Mouse (Mus musculus) bone marrow, adult 2 months (tissue): ENCODE measurements around the gene Trim32. TPM values are rescaled to one million over a fixed set of nuclear protein-coding genes. Genes with fewer than 3 reads are reported as not detected.
A peak's percentile ranks its signal among the peaks of the same experiment; 100 is the strongest.

ENCODE experiments used
- H3K27ac ChIP-seq: fragments of 200-500 bp; 2 replicates; pipeline ENCODE4 v1.5.1; 2012; ENCODE audit warnings: low read depth, mild to moderate bottlenecking, control low read depth, inconsistent platforms, low read length; ENCODE audit not compliant: control insufficient read depth, poor library complexity, insufficient read depth
- H3K4me1 ChIP-seq: fragments of 200-500 bp; 2 replicates; pipeline ENCODE4 v1.6.1; 2011; ENCODE audit warnings: low read length; ENCODE audit not compliant: control insufficient read depth, insufficient read depth
- H3K4me3 ChIP-seq: fragments of 200-500 bp; replicated peaks from 2 replicates; pipeline ENCODE3; 2011; ENCODE audit warnings: mild to moderate bottlenecking, low read depth, low read length, control low read depth; ENCODE audit not compliant: control insufficient read depth
- CTCF ChIP-seq: fragments of 200-500 bp; IDR thresholded peaks from 2 replicates; pipeline ENCODE4 v1.5.1; 2011; ENCODE audit warnings: low read length, control low read depth; ENCODE audit not compliant: control insufficient read depth, insufficient read depth
- POLR2A ChIP-seq: fragments of 200-500 bp; IDR thresholded peaks from 2 replicates; pipeline ENCODE4 v1.6.1; 2011; ENCODE audit warnings: low read depth, mild to moderate bottlenecking, control low read depth, low read length, borderline replicate concordance; ENCODE audit not compliant: control insufficient read depth
- WGBS: fragments of 180-500 bp; shearing (Covaris S2); methylation state at CpG from one replicate; pipeline ENCODE4 v1.1.7; 2018; 5-methylcytosine and 5-hydroxymethylcytosine counted together
- polyA plus RNA-seq: library from polyadenylated mRNA; stranded (reverse); fragments of >200 nt; gene quantifications from 2 replicates; pipeline ENCODE4 v1.2.4, GENCODE M21; 2011; ENCODE audit warnings: low replicate concordance; ENCODE audit not compliant: missing spikeins, insufficient read depth, insufficient read length

Gene Trim32
- polyA plus RNA-seq, result 0.92 and 1.6 TPM in 2 replicates

DNA sequence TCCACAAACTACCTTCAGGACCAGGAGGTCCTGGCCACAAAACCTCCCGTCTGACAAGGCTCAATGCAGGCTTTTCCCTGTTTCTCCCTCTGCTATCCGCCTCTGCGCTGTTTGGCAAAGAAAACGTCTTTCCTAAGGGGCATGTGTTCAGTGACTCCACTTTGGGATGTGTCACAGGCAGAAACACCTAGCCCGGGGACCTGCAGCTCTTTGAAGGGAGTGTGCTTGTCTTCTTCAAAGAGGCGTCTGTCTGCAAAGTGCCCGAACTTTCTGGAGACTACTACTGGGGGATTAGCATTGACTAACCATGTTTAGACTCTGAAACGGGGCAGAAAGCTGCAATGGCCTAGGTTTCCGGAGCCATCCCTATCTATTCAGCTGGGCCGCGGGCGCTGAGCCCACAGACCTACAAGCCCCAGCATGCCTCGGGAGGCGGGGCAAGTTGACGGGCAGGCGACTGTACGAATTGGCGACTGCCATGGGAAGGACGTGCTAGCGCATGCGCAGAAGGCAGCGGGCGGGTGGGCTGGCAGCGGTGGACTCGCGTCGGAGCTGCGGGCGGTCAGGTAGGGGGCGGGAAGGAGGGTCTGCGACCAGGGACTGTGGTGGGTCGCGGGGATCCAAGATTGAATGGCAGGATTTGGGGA lies at the start of gene Trim32:
TSS of gene Trim32 (plus strand) at position 483 of the 647 bp plus-strand sequence.
- peak within 1 kb of the TSS; percentile 89 for H3K4me3 ChIP-seq
- TF ChIP-seq POLR2A (peak; percentile 45; the same call in 1 of the 2 replicates), CTCF (no peak)
- H3K27ac ChIP-seq, result no peak within 1 kb of the TSS
- 7% methylated on average over 33 of the region's 33 CpGs for WGBS
- H3K4me1 ChIP-seq, result no peaks in the 10 kb centered on the region; the same call in 1 of the 2 replicates

DNA sequence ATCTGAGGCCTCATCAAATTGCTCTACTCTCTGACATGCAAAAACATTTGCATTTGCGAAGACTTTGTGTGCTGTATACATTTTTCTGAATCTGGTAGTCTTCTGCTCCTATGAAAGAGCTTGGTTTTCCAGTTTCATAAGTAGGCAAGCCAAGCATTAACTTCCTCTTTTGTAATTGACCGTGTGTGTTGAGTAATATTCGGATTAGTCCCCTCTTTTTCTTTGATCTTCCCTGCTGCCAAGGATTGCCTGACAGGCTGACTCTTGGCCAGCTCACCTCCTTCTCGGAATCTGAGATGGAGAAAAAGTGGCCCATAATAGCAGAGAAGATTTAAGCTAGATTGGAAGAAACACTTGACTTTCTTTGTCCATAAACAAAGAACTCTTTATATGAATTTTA lies 39.3 kb upstream of the Trim32 start:
- 31% methylated on average over 4 of the region's 4 CpGs for WGBS
- no peak overlapping the region for H3K27ac ChIP-seq
- H3K4me3 ChIP-seq, result no peak overlapping the region
- TF ChIP-seq POLR2A (no peak), CTCF (no peak)
- no peaks in the 10 kb centered on the region for H3K4me1 ChIP-seq

DNA sequence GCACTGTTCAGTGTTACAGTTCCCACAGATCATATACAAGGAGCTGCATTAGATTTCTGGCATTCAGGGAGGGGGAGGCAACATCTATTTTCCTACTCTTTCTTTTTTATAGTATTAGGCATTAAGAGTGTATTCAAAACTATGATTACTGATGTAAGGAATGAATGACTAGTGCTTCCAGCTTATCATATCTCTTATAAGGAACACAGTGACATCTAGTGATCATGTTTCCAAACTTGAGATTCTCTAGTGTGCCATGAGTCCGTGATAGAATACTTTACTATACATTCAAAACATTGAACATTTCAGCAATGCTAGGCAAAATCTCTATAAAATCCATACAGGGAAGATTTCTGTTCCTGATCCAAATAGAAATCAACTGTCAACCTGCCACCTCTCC lies 24.5 kb upstream of the Trim32 start:
- 50% methylated on average over 1 of the region's 1 CpGs for WGBS
- H3K4me1 ChIP-seq, result no peaks in the 10 kb centered on the region
- TF ChIP-seq POLR2A, result no peak
- no peak for TF ChIP-seq CTCF
- H3K27ac ChIP-seq, result no peak overlapping the region
- H3K4me3 ChIP-seq, result no peak overlapping the region

DNA sequence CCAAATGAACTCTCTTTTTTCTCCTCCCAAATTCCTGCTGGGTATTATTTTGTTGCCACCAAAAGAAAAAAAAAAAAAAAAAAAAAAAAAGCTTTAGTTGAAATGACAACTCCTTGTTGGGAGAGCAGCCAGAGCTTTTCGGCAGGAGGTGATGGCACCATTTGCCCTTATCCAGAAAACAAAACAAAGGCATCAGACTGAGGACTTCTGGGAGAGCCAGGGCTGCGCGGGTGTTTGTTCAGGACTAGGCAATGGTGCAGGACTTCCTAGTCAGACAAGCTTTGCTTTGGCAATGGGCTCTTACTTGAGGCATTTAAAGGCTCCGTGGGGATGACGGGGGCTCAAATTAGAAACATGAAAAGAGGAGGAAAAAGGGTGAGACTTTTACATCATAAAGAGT lies 17.8 kb upstream of the Trim32 start:
- TF ChIP-seq POLR2A (no peak), CTCF (no peak)
- no peaks in the 10 kb centered on the region for H3K4me1 ChIP-seq
- no peak overlapping the region for H3K4me3 ChIP-seq
- no peak overlapping the region for H3K27ac ChIP-seq
- WGBS, result 70% methylated on average over 5 of the region's 5 CpGs

DNA sequence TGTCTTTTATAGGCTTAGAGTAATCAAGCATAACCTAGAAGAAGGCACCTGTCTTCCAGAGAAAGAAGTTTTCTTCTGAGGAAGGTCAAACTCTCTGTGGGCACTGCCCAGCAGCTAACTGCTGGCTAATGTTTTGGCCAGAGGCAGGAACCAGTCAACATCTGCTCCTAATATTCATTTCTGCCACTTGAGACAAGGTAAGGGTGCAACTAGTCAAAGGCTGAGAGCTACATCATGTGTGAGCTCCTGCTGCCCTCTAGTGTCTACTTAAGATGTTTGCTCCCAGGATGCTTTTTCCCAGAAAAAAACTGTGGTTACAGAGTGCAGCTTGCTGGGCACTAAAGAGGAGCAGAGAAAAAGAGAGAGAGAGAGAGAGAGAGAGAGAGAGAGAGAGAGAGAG lies 15.0 kb upstream of the Trim32 start:
- Histone ChIP-seq H3K27ac (no peak overlapping the region), H3K4me1 (no peaks in the 10 kb centered on the region), H3K4me3 (no peak overlapping the region)
- TF ChIP-seq POLR2A, result no peak
- TF ChIP-seq CTCF, result no peak

DNA sequence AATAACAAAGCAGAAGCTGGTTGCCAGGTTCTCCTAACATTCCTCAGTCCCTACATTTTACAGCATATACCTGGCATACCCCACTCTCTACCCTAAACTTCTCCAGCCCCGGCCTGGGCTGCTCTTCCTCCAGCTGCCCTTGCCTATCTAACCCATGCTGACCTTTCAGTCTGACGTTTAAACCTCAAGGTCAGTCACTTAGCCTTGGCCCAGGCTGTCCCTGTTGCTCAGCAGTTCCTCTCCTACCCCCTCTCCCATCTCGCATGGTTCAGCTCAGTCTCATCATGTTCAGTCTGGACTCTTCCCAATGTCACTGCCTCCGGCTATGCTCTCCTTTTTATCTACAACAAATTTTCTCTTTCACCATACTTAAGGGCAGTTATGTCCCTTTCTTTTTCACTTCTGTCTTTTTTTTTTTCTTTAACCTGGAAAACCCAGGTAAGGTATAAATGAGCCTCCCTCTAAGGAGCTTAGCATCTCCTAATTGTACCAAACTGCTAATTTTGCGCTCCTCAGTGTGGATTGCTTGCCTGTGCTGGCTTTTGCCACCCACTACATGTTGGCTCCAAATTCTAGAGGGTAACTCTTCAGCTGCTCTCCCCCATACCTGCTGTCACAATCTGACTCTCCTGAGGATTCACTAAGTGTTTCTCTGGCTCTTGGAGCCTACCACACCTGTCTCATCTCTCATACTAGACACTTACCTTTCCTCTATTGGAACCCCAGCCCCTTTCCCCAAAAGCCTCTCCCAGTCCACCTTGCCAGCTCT lies 10.0 kb upstream of the Trim32 start:
- TF ChIP-seq CTCF (no peak), POLR2A (no peak)
- Histone ChIP-seq H3K4me1 (no peaks in the 10 kb centered on the region), H3K27ac (no peak overlapping the region), H3K4me3 (no peak overlapping the region)
- 65% methylated on average over 5 of the region's 5 CpGs for WGBS

DNA sequence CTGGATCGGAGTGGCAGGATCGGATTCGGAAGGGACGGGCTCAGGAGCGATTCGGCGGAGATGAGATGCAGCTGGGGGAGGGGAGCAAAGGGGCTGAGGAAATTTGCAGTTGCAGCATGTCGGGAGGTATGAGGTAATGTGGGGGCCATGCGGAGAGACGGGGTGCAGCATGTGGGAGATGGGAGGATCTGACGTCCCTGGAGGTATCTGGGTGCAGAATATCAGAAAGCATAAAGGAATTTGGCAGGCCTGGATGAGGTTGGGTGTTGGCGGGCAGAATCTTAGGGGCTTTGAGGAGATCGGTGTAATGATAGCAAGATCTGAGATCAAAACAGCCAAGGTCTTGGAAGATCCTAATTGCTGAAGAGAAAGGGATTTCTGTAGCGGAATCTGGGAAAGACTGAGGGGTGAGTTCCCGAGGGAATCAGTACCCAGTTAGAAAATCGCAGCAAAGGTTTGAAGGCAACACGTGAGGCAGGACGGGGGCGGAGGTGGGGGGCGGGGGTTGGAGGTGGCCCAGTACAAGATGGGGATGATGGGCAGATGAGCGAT lies 441 bp downstream of the Trim32 start:
- Histone ChIP-seq H3K27ac (no peak overlapping the region), H3K4me1 (no peaks in the 10 kb centered on the region; the same call in 1 of the 2 replicates), H3K4me3 (peak overlapping the region; percentile 89)
- no peak for TF ChIP-seq POLR2A
- no peak for TF ChIP-seq CTCF
- under 1% methylated on average over 21 of the region's 21 CpGs for WGBS

DNA sequence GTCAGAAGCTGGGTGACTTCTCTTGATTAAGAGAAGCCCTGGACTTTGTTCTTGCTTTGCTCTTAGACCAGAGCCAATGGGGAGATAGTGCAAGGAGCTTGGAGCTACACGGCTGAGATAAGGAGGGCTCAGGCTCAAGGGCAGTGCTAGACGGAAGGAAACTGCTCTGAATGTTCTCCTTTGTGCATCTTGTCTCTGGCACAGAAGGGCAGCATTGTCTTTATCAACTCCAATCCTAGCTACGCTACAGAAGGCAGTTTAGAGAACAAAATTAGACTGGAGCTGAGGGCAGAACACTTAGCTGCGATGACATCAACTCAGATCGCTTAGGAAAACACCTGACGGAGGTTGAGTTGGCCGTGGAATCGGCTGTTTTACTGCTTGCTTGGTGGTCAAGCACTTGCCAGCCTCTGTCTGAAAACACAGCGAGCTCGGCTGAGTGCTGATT lies 2.4 kb downstream of the Trim32 start:
- H3K4me1 ChIP-seq, result no peaks in the 10 kb centered on the region; the same call in 1 of the 2 replicates
- 69% methylated on average over 10 of the region's 10 CpGs for WGBS
- H3K27ac ChIP-seq, result no peak overlapping the region

More for the DNA sequence above, 2.4 kb downstream of the Trim32 start:
- H3K4me3 ChIP-seq, result no peak overlapping the region
- TF ChIP-seq POLR2A (no peak), CTCF (no peak)
